Mouse (Mus musculus) right cerebral cortex, postnatal 25 days (tissue): ENCODE results near the gene Dhx57.
"Not testable (repeated sequence)": the region's sequence is repeated elsewhere in the genome, so short reads cannot be mapped to it uniquely, and the experiment has no call there.

Source experiments
- DNase-seq: peaks from one replicate; pipeline ENCODE4 v3.0.0; 2022

Gene Dhx57

DNA sequence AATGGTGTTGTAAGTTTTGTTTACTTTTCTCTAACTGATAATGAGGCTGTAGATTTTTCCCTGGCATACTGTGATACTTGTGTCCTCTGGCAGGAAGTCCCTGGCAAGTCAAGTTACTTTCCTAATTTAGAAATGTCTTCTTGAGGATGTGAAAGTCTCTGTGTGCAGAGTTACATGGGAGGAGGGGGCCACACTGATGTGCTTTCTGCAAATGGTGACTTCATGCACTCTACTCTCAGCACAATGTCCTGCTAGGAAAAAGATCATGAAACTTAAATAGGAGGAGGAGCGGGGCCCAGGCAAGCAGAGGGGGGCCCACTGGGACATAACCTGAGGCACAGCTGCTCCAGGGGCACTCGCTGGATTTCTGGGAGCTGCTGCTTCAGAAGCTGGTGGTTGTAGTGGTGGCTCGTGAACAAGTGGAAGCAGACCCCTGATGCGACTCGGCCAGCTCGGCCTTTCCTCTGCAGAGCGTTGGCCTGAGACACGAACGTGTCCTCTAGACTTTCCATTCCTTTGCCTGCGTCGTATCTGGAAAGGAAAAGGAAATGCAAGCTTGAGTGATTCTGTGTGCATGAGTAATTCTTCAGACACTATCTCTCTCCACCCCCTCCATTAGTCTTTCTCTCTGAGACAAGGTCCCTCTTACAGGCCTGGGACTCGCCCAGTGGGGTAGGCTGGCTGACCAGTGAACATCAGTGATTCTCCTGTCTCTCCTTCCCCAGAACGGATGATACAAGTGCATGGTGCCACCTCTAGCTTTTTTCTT is 37.3 kb downstream of the Dhx57 start:
- DNase-seq: no peak

DNA sequence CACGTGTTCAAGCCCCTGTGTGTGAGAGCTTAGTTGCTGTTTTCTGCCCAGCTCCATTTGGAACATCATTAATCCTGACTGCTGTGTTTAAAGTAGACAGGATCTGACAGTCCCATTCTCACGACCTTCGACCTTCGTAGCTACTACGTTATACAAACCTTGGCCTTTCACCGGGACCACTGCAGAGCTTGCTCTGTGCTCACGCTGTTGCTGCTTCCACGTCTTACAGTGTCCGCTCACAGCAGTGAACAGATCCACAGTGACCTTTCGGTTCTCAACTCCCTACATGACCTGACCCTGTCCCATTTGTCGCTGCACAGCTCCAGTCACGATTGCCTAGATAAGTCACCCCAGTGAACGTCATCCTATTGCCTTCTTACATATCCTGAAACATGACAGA is 47.2 kb downstream of the Dhx57 start:
- DNase-seq: no peak

DNA sequence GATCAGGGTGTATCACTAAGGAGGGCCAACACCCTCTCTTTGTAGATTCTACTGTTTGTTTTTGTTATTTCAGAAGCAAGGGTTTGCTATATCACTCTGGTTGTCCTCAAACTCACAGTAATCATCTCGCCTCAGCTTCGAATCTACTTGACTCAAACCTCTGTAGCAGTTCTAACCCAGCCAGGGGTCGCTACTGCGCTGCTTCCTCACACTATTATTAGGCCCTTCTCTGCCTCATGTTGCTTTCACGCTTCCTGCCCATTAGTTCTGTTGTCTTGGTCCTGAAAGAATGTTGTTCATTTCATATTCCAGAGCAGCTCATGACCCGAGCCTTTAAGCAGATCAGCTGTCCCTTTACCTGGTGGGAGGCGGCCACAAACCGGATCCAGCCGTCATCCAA is 48.7 kb downstream of the Dhx57 start:
- no peak for DNase-seq

DNA sequence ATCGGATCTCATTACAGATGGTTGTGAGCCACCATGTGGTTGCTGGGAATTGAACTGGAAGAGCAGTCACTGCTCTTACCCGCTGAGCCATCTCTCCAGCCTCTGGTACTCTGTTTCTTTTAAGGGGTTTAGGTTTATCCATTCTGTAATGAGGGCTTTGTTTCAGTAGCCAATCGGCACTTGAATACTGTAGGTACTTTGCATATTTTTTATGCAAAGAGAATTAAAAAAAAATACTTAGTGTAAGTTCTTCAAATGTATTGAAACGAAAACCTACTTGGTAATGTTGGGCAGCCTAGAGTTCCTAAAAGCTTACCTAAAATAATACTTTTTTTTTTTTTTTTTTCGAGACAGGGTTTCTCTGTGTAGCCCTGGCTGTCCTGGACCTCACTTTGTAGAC is 52.8 kb downstream of the Dhx57 start:
- no peak for DNase-seq

DNA sequence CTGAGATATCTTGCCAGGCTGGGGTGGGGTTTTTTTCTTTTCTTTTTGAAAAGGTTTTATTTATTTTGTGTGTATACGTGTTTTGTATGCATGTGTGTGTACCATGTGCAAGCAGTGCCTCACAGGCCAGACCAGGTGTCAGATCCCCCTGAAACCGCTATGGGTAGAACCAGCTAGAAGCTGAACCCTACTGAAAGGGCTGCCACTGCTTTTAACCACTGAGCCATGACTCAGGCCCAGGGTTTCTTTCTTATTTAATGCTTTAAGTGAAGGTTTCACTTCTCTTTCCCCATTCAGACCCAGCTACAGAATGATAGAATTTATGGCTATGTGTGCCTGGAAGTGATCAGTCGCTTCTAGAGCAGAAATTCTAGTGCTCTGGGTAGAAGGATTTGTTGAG is 53.5 kb downstream of the Dhx57 start:
- no peak for DNase-seq

DNA sequence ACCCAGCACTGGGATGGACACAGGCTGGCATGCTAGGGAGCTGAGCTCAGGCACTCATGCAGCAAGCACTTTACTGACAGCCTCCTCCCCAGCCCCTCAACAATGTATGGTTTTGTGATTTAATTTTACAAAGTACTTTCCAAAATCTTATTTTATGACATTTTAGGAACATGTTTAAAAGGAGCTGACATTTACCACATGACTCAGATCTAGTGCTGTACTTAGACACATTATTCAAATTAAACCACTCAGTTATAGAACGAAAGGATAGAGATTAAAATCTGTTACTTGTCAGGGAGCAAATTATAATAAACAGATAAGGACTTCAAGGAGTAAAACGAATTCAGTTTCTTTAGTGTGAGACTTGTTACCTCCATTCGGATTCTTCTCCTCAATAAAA is 54.8 kb downstream of the Dhx57 start:
- DNase-seq: no peak

DNA sequence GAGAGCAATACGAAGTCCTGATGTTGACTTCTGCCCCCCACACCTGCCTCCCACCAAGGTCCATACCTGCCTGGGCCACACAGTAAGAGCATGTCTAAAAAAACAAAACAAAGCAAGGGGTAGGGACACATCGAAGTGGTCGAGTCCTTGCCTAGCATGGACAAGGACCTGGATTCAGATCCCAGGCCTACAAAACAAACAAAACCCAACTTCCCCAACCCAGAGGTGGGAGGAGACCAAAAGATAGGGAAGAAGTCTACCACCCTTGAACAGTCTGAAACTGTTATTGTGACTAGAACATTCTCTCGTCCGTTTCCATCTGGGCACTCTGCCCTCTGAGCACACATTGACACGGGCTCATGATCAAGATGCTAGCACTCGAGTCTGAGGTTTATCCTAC is 55.9 kb downstream of the Dhx57 start:
- no peak for DNase-seq

DNA sequence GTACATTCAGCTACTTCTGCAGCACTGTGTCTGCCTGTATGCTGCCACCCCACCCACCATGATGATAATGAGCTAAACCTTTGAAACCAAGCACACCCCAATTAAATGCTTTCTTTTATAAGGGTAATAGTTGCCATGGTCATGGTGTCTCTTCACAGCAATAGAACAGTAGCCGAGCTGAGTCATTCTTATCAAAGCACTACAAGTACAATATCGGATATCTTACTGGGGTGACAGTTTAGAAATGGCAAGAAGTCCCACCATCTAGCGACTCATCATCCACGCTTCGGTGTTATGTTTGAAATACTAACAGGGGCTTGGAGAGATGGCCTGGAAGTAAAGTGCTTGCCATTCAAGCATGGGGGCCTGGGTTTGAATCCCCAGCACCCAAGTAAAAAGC is 56.4 kb downstream of the Dhx57 start:
- DNase-seq: no peak

DNA sequence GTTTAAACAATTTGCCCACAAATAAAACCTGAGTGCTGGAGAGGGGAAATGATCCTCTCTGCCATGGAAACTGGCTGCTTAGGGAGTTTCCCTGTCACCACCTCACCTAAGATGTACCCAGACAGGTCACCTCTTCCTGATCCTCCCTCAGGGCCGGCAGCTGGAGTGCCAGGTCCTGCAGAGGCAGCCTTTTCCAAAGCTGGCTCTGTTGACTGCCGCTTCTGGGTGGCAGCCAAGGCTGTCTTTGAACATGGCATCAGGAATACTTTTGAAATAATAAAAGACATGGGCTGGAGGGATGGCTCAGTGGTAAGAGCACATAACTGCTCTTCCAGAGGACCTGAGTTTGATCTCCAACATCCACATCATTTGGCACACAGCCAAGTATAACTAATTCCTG is 60.9 kb downstream of the Dhx57 start:
- no peak for DNase-seq

DNA sequence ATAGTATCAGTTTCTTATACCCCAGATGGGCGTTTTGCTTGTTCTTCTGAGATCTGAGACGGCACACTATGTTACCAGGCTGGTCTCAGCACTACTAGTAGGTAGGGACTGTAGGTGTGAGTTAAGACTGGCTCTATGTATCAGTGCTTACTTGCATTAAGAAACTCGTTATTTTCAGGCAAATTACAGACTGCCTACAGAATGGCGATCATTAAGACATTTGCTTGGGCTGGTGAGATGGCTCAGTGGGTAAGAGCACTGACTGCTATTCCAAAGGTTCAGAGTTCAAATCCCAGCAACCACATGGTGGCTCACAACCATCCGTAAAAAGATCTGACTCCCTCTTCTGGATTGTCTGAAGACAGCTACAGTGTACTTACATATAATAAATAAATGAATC is 65.1 kb downstream of the Dhx57 start:
- DNase-seq: not testable (repeated sequence)

DNA sequence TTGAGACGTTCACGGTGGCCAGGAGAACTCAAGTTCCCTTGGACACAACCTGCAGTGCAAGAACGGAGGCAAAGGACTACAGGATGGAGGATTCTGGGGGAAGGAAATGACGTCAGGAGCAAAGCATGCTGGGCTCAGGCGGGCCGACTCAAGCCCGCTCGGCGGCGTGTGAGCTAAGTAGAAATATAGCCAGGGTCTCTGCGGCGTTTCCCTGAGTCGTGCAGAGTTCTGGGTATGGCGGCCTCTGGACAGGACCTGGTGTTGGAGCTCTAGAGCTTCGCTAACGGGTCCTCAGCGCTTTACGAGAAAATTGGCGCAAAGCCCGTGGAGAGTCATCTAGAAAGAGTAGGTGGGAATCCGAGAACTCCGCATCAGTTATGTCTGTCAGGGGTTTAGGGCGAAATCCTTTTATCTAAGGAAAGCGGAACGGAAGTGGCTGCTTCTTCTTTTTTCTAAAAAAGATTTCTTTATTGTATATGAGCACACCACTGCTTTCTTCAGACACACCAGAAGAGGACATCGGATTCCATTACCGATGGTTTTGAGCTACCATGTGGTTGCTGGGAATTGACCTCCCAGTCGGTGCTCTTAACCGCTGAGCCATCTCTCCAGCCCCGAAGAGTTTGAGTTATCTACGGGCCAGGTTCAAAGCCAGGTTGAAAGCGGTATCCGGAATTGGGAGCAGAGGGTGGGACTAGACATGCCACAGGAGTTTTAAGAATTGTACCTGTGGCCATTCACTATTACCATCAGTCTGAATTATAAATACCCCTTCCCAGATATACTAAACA is 65.8 kb downstream of the Dhx57 start, which contains the start of gene Gemin6:
TSS of gene Gemin6 (plus strand) at position 116 of the 791 bp plus-strand sequence.
- peak; percentile 86 for DNase-seq

DNA sequence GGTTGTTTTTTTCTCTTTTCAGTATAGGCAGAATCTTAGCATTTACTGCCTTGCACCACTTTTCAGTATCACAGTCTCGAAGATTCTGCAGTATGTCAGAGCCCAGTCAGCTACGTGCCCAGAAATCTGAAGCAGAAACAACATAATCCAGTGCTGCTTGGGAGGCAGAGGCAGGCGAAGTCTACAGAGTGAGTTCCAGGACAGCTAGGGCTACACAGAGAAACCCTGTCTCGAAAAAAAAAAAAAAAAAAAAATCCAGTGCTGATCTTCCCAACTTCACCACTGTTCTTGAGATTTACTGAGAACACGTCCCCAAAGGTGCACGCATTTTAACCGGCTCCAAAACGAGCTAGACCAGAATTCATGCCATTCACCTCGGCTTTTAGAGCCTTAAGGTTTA is 66.4 kb downstream of the Dhx57 start:
- DNase-seq: no peak

DNA sequence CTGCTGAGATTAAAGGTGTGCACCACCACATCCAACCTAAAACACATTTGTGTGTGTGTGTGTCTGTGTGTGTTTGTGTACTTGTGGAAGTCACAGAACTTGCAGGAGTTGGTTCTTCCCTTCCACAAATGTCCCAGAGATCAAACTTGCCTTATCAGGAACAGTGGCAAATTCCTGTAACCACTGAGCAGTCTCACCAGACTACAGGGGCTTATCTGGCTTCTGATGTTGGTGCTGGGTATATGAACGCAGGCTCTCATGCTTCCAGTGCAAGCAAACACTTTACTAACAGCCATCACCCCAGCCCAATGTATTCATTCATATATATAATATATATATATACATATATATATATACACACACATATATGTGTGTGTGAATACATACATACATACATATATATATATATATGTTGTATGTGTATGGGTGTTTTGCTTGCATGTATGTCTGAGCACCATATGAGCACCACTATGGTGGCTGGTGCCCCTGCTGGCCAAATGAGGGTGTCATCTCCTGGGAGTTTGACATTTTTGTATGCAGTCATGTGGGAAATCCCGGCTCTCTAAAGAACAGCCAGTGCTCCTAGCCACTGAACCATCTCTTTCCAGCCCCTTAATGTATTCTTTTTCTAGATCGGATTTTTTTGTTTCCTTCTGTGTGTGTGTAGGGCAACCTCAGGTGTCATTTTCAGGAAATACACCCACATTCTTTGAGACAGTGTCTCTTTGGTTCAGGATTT is 68.2 kb downstream of the Dhx57 start:
- DNase-seq: no peak

DNA sequence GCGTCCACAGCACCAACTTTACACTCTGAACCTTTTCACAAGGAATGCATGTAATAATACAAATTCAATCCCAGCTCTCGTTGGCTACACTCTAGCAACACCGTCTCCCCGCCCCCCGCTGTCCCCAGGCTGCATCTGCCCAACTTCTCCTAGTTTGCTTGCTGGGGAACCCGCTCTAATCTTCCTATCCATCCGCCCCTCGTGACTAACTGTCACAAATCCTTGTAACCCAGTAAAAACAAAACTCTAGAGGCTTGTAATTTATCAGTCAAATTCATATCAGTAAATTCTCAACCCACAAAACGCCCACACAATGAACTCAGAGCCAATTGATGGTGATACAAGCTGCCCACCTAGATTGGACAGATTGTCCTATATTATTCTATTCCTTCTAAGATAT is 69.1 kb downstream of the Dhx57 start:
- no peak for DNase-seq

DNA sequence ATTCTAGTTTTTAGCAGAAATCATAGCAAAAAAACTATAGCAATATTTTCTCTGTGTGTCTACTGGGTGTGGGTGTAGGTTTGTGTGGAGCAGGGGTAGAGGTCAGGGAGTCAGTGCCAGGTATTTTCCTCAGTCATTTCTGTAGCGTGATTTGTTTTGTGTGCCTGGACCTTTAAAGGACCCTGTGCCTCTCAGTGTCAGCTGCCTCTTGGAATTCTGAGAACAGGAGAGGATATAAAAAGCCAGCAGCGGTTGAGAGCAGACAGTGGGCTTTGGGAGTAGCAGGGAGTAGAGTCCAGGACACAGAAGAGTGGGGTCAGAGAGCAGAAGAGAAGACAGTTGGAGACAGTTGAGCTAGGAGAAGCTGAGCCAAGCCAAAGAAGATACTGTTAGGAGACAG is 70.1 kb downstream of the Dhx57 start:
- no peak for DNase-seq

DNA sequence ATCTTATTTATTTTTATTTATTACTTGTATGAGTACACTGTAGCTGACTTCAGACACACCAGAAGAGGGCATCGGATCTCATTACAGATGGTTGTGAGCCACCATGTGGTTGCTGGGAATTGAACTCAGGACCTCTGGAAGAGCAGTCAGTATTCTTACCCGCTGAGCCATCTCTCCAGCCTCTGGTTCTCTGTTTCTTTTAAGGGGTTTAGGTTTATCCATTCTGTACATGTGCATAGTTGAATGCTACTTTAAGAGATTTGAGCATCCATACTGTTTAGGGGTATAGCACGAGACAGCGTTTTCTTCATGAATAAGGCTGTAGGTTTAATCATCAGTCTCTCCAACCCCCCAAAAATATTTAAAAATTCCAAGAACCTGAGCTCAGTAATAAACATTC is 76.3 kb downstream of the Dhx57 start:
- not testable (repeated sequence) for DNase-seq

DNA sequence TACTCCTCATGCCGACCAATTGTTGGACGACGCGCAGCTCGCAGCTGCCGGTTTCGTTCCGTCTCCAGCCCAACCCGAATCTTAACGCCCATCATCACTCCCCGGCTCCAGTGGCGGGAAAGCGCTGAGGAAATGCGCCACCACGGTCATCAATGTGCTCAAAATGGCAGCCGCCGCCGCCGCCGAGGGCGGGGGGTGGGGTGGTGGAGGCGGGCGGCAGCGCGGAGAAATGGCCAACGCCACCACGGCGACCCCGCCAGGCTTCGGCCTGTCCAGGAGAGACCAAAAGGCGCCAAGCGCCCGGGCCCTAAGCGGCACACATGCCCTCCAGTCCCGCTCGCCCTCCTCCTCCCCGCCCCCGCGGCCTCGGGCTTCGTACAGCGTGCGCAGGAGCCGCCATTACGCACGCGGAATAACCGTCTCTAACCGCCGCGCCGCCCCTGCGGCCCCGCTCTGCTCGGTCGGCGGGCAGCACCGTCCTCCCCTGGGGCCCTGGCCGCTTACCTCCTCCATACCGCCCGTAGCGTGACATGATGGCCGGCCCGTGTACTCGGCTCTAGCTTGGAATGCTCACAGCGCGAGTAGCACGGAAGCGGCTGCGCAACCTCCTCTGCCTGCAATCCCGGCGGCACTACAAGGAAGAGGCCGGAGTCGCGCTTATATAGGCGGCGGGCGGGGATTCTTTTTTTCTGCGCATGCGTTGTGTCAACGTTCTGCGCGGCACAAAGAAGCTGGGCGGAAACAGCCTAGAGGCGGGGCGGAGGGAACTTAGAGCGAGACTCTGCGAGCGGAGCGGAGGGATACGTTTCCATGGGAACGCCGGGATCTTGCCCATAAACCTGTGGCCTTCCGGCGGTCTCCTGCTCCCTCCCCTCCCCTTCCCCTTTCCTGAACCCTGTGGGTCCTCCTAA is 83.3 kb downstream of the Dhx57 start, which contains the start of the genes Srsf7 and Ttc39d:
TSS of gene Srsf7 (minus strand) at position 637 of the 911 bp plus-strand sequence.
TSS of gene Ttc39d (plus strand) at position 790 of the 911 bp plus-strand sequence.
- DNase-seq: peak; percentile 97

DNA sequence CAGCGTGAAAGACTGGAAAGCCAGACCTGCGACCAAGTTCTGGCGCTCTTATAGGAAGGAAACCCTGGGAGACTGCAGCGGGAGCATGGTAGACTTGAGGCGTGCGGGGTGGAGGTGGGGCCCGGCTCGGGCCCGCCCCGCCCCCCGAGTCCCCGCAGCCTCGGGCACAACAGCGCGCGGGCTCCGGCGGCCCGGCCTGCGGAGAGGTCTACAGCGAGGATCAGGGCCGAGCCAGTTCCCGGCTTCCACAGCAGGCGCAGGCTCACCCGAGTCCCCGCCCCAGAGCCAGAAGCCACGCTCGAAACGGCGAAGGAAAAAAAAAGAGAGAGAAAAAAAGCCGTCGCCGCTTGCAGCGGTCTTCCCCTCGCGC is 84.0 kb downstream of the Dhx57 start:
- DNase-seq: no peak

DNA sequence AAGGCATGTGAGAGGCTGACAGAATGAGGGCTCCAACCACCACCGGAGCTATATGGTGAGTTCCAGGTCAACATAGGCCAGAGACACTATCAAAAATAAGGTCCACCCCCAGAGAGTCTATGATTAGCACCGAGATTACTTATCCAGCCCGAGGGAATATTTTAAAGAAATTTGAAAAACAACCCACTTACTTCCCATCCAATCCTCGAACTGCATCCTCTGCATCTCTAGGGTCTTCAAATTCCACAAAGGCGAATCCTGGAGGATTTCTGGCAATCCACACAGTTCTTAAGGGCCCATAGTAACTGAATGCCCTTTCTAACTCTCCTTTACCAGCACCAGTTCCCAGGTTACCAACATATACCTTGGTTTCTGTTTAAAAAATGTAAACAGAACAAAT is 84.6 kb downstream of the Dhx57 start:
- DNase-seq: no peak

DNA sequence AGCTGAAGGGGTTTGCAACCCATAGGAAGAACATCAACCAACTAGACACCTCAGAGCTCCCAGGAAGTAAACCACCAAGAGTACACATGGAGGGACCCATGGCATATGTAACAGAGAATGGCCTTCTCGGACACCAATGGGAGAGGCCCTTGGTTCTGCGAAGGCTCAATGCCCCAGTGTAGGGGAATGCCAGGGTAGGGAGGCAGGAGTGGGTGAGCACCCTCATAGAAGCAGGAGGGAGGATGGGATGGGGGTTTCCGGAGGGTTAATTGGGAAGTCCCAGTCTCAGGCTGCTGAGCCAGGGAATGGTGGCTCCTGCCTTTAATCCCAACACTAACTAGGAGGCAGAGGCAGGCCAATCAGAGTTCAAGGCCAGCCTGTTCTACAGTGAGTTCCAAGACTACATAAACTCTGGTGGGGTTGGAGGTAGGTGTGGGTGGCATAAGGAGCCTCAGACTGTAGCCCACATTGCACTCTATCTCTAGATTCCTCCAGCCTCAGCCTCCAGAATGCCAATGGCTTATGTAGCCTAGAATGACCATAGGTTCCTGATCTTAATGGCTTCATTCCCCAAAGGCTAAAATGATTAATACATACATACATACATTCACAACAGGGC is 91.0 kb downstream of the Dhx57 start:
- DNase-seq: no peak

DNA sequence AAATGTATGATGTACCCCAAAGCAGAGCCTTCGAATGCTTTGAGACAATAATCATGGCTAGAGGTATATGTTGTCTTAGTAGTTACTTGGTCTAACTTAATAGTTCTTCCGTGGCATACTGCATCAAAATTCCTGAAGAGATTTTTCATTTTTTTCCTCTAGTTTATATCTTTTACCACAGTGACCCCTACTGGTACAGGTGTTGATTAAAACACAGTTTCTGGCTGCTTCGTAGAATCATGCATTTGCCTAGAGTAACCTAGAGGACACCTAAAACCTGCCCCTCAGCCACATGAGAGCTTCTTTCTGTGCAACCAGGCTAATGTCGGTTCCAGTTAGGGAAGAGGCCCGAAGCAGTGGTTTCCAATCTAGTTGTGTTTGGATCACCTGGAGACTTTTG is 97.2 kb downstream of the Dhx57 start:
- no peak for DNase-seq
